Mouse (Mus musculus) CH12.LX (cell line): ENCODE measurements at regions not wholly inside any gene's neighbourhood (a gene's known extent, or its start where the extent isn't known, plus 50 kb on each side); places are given as distances from the start of the nearest gene placed in this dataset.

Experiments used
- DNase-seq: peaks from one replicate; pipeline ENCODE4 v3.0.0-alpha.2; 2013; ENCODE audit errors: extremely low read depth
- H3K27ac ChIP-seq: 2 replicates; pipeline ENCODE4 v1.5.1; 2012; ENCODE audit warnings: low read depth, mild to moderate bottlenecking, control low read depth, moderate library complexity; ENCODE audit not compliant: insufficient read depth
- H3K27me3 ChIP-seq: replicated peaks from 2 replicates; pipeline ENCODE3; 2012; ENCODE audit warnings: inconsistent platforms
- H3K36me3 ChIP-seq, 2 experiments: replicated peaks in 1 of 2; 2 replicates each; pipeline versions ENCODE3 to v1.6.1; 2012; ENCODE audit warnings: inconsistent platforms in 1 of 2, low read length in 1 of 2, mild to moderate bottlenecking in 1 of 2, mixed read lengths in 1 of 2, moderate library complexity in 1 of 2; ENCODE audit not compliant: control insufficient read depth in 1 of 2, insufficient read depth in 1 of 2
- H3K4me1 ChIP-seq, 2 experiments: 2 replicates each; pipeline ENCODE4 v1.6.1; 2012; ENCODE audit warnings: inconsistent platforms in 1 of 2, moderate library complexity in 1 of 2; ENCODE audit not compliant: insufficient read depth in 2 of 2, control insufficient read depth in 1 of 2
- H3K4me2 ChIP-seq: 2 replicates; pipeline ENCODE4 v1.6.1; 2012; ENCODE audit warnings: low read depth, mild to moderate bottlenecking, control low read depth; ENCODE audit not compliant: poor library complexity, insufficient read depth, severe bottlenecking
- H3K4me3 ChIP-seq, 3 experiments: fragments of 150-350 bp in 1 of 3; sonication (generic) in 1 of 3; replicated peaks in 1 of 3; 2 replicates each; pipeline versions ENCODE3 to v1.5.1; 2011 to 2012; ENCODE audit warnings: low read depth in 2 of 3, low read length in 2 of 3, mild to moderate bottlenecking in 2 of 3, moderate library complexity in 2 of 3, control low read depth in 1 of 3, improper control_type of control experiment in 1 of 3, inconsistent platforms in 1 of 3, mixed read lengths in 1 of 3; ENCODE audit not compliant: poor library complexity in 1 of 3
- H3K79me2 ChIP-seq: replicated peaks from 2 replicates; pipeline ENCODE4 v1.6.1; 2012; ENCODE audit warnings: mild to moderate bottlenecking, moderate library complexity; ENCODE audit not compliant: control insufficient read depth, poor library complexity, insufficient read depth, severe bottlenecking; ENCODE audit errors: extremely low read depth
- H3K9ac ChIP-seq: 2 replicates; pipeline ENCODE4 v1.6.1; 2012; ENCODE audit warnings: low read depth, mild to moderate bottlenecking, control low read depth, moderate library complexity; ENCODE audit not compliant: insufficient read depth
- H3K9me3 ChIP-seq: replicated peaks from 2 replicates; pipeline ENCODE3; 2012; ENCODE audit warnings: low read length, inconsistent platforms, mixed read lengths
- BHLHE40 ChIP-seq: IDR thresholded peaks from 2 replicates; pipeline ENCODE4 v1.6.1; 2011; ENCODE audit warnings: mild to moderate bottlenecking, low read depth, low read length, improper control_type of control experiment
- CTCF ChIP-seq, 2 experiments: IDR thresholded peaks in 1 of 2; conservative IDR thresholded peaks in 1 of 2; 2 replicates each; pipeline ENCODE4 v1.5.1; 2011 to 2012; ENCODE audit warnings: low read depth in 2 of 2, low read length in 2 of 2, improper control_type of control experiment in 1 of 2, inconsistent platforms in 1 of 2, mild to moderate bottlenecking in 1 of 2, moderate library complexity in 1 of 2
- ELF1 ChIP-seq: IDR thresholded peaks from 2 replicates; pipeline ENCODE4 v1.6.1; 2014; ENCODE audit warnings: low read depth, mild to moderate bottlenecking, inconsistent platforms, low read length, improper control_type of control experiment
- GABPA ChIP-seq: IDR thresholded peaks from 2 replicates; pipeline ENCODE4 v1.6.1; 2012; ENCODE audit warnings: low read depth, low read length, improper control_type of control experiment, inconsistent platforms; ENCODE audit not compliant: insufficient replicate concordance
- JUN ChIP-seq: IDR thresholded peaks from 2 replicates; pipeline ENCODE4 v1.6.1; 2011; ENCODE audit warnings: low read depth, mild to moderate bottlenecking, low read length, improper control_type of control experiment, moderate library complexity; ENCODE audit not compliant: insufficient read depth
- KAT2A ChIP-seq: IDR thresholded peaks from 2 replicates; pipeline ENCODE4 v1.6.1; 2012; ENCODE audit warnings: low read length, improper control_type of control experiment, inconsistent platforms; ENCODE audit not compliant: insufficient replicate concordance
- MAFK ChIP-seq: IDR thresholded peaks from 2 replicates; pipeline ENCODE4 v1.6.1; 2011; ENCODE audit warnings: low read length, improper control_type of control experiment; ENCODE audit not compliant: insufficient replicate concordance
- MAZ ChIP-seq: IDR thresholded peaks from 2 replicates; pipeline ENCODE4 v1.6.1; 2012; ENCODE audit warnings: low read depth, mild to moderate bottlenecking, inconsistent platforms, low read length, improper control_type of control experiment, moderate library complexity
- PAX5 ChIP-seq: IDR thresholded peaks from 2 replicates; pipeline ENCODE4 v1.6.1; 2012; ENCODE audit warnings: low read length, inconsistent platforms, mixed read lengths
- SMC3 ChIP-seq: IDR thresholded peaks from 2 replicates; pipeline ENCODE4 v1.6.1; 2011; ENCODE audit warnings: low read depth, low read length, improper control_type of control experiment
- ZMIZ1 ChIP-seq: IDR thresholded peaks from 2 replicates; pipeline ENCODE4 v1.6.1; 2012; ENCODE audit warnings: low read depth, mild to moderate bottlenecking, inconsistent platforms, low read length, improper control_type of control experiment
- dilution Hi-C: fragments of 300-500 bp; cut with MboI; formaldehyde crosslinking; loops from 2 replicates; pipeline ENCODE4 v1.14.3; 2020; ENCODE audit warnings: low sequenced_read_pairs; ENCODE audit not compliant: extremely low pct_unique_long_range_greater_than_20kb, extremely low pct_ligation_motif_present
- in situ Hi-C: fragments of 300-500 bp; cut with MboI; formaldehyde crosslinking; loops from 3 replicates; pipeline ENCODE4 v1.14.3; 2019; ENCODE audit warnings: low sequenced_read_pairs, low pct_ligation_motif_present, low pct_unique_long_range_greater_than_20kb, mixed read lengths

GRCm38 (mm10) chr17:49226016-49226400 is 202.2 kb upstream of the Mocs1 start:
- in situ Hi-C loops (no loop called here), dilution Hi-C loops (no loop called here)
- H3K27ac ChIP-seq, result no peak overlapping the region
- no peak overlapping the region for H3K9ac ChIP-seq
- peaks cover 88% of the 10 kb centered on the region for H3K9me3 ChIP-seq
- DNase-seq, result no peak
- no peaks in the 10 kb centered on the region for H3K36me3 ChIP-seq
- H3K27me3 ChIP-seq, result no peaks in the 10 kb centered on the region
- TF ChIP-seq PAX5, result no peak
- no peak for TF ChIP-seq ZMIZ1
- TF ChIP-seq, all 38 proteins: peak for 0
- Histone ChIP-seq H3K4me1 (no peaks in the 10 kb centered on the region), H3K4me2 (no peak overlapping the region), H3K79me2 (no peaks in the 10 kb centered on the region), H3K4me3 (no peak overlapping the region)

- H3K4me3 ChIP-seq, result no peak overlapping the region
- H3K27me3 ChIP-seq, result no peaks in the 10 kb centered on the region
- H3K9me3 ChIP-seq, result peaks cover 91% of the 10 kb centered on the region
- no peaks in the 10 kb centered on the region for H3K4me1 ChIP-seq
- H3K4me2 ChIP-seq, result no peak overlapping the region
- no peak overlapping the region for H3K9ac ChIP-seq
- no peak for DNase-seq
- dilution Hi-C loops (no loop called here), in situ Hi-C loops (no loop called here)
- no peak overlapping the region for H3K27ac ChIP-seq
- TF ChIP-seq KAT2A, result no peak
- no peak for TF ChIP-seq JUN
- H3K79me2 ChIP-seq, result no peaks in the 10 kb centered on the region
- H3K36me3 ChIP-seq, result no peaks in the 10 kb centered on the region
Measured at GRCm38 (mm10) chr17:49231287-49231686, 196.9 kb upstream of the Mocs1 start.

GRCm38 (mm10) chr17:49240097-49240496 is 188.1 kb upstream of the Mocs1 start:
- Histone ChIP-seq H3K9ac (no peak overlapping the region), H3K27ac (no peak overlapping the region), H3K36me3 (no peaks in the 10 kb centered on the region), H3K79me2 (no peaks in the 10 kb centered on the region), H3K4me3 (no peak overlapping the region), H3K4me2 (no peak overlapping the region), H3K27me3 (no peaks in the 10 kb centered on the region), H3K9me3 (peaks cover 79% of the 10 kb centered on the region), H3K4me1 (no peaks in the 10 kb centered on the region)
- no peak for DNase-seq
- TF ChIP-seq ELF1 (no peak), MAZ (no peak), BHLHE40 (no peak), GABPA (no peak), CTCF (conservative IDR thresholded peaks at IDR 0.05 in 1 of 2, IDR thresholded peaks at IDR 0.05 in 1 of 2; ENCODE audit: low read depth in 2 of 2, low read length in 2 of 2) (no peak), MAFK (no peak), SMC3 (no peak)
- in situ Hi-C loops, result no loop called here
- dilution Hi-C loops, result no loop called here
